In genomic region chr2:68435494-68436255, GRCm38 (mm10) we compare ENCODE assay signal across 8 mouse cellular contexts. TPM values are rescaled to one million over a fixed set of nuclear protein-coding genes. Genes with fewer than 3 reads are reported as not detected.
DNase-seq lines count a peak whose midpoint lies in the region; ATAC-seq and TF ChIP-seq lines count a peak whose summit lies in the region.

No protein-coding gene starts in this region.

- peaks cover 35% of the 10 kb centered on the region for H3K4me1 ChIP-seq in kidney, embryonic 15.5 days
- H3K4me1 ChIP-seq in forebrain, embryonic 16.5 days (replicated peaks; ENCODE audit: control insufficient read depth, insufficient read depth, low read length) = peaks cover 15% of the 10 kb centered on the region
- peaks cover 37% of the 10 kb centered on the region for H3K4me1 ChIP-seq in lung, embryonic 16.5 days (replicated peaks; ENCODE audit: control insufficient read depth, insufficient read depth, low read length)
- no peaks in the 10 kb centered on the region; the same call in 1 of the 2 replicates for H3K4me1 ChIP-seq in stomach, postnatal 0 days (replicated peaks; ENCODE audit: control insufficient read depth, insufficient read depth)

- DNase-seq in kidney, postnatal 36 days = no peak
- no peak for DNase-seq in stomach, postnatal 0 days (ENCODE audit: low spot score)
- no peak for DNase-seq in layer of hippocampus, postnatal 14 days (ENCODE audit: low spot score in 2 of 2)
- DNase-seq in frontal cortex, postnatal 25 days (ENCODE audit: low spot score in 2 of 2) = no peak
- DNase-seq in cerebellum, postnatal 25 days = no peak

- WGBS in kidney, embryonic 15.5 days = 18% methylated on average over 15 of the region's 15 CpGs
- 22% methylated on average over 15 of the region's 15 CpGs for WGBS in forebrain, embryonic 16.5 days
- 15% methylated on average over 15 of the region's 15 CpGs for WGBS in lung, embryonic 16.5 days
- 30% methylated on average over 15 of the region's 15 CpGs for WGBS in stomach, postnatal 0 days

- H3K4me3 ChIP-seq in kidney, embryonic 15.5 days (replicated peaks) = peak overlapping the region; percentile 19
- H3K4me3 ChIP-seq in forebrain, embryonic 16.5 days (replicated peaks; ENCODE audit: low read length) = no peak overlapping the region
- 0 out of 2 replicates have a peak overlapping the region, but pooled peaks have one; percentile 3 for H3K4me3 ChIP-seq in lung, embryonic 16.5 days (ENCODE audit: low read length)
- no peak overlapping the region for H3K4me3 ChIP-seq in stomach, postnatal 0 days (ENCODE audit: low read depth, low read length)

- 0 out of 2 replicates have a peak overlapping the region, but pooled peaks have one; percentile 18 for H3K9ac ChIP-seq in kidney, embryonic 15.5 days
- no peak overlapping the region for H3K9ac ChIP-seq in forebrain, embryonic 16.5 days (replicated peaks; ENCODE audit: low read depth, low read length)
- H3K9ac ChIP-seq in lung, embryonic 16.5 days (ENCODE audit: low read length) = no peak overlapping the region
- no peak overlapping the region for H3K9ac ChIP-seq in stomach, postnatal 0 days (ENCODE audit: low read length)

- peak; percentile 48 for ATAC-seq in kidney, embryonic 15.5 days (replicated peaks; ENCODE audit: low FRiP score)
- peak; percentile 39 for ATAC-seq in forebrain, embryonic 16.5 days
- peak; percentile 18; the same call in 1 of the 2 replicates for ATAC-seq in lung, embryonic 16.5 days (ENCODE audit: low read depth)
- peak; percentile 80 for ATAC-seq in stomach, postnatal 0 days (ENCODE audit: low FRiP score, low TSS enrichment)

- peak overlapping the region; percentile 49 for H3K4me2 ChIP-seq in kidney, embryonic 15.5 days
- H3K4me2 ChIP-seq in forebrain, embryonic 16.5 days (ENCODE audit: low read length) = no peak overlapping the region
- H3K4me2 ChIP-seq in lung, embryonic 16.5 days (ENCODE audit: low read depth, low read length) = peak overlapping the region; percentile 28
- H3K4me2 ChIP-seq in stomach, postnatal 0 days (replicated peaks; ENCODE audit: low read depth) = peak overlapping the region; percentile 6; the same call in 1 of the 2 replicates

- H3K27ac ChIP-seq in kidney, embryonic 15.5 days = 0 out of 2 replicates have a peak overlapping the region, but pooled peaks have one; percentile 45
- H3K27ac ChIP-seq in forebrain, embryonic 16.5 days (ENCODE audit: low read length) = no peak overlapping the region
- H3K27ac ChIP-seq in lung, embryonic 16.5 days (ENCODE audit: low read length) = no peak overlapping the region
- H3K27ac ChIP-seq in stomach, postnatal 0 days (replicated peaks) = no peak overlapping the region

- no peaks in the 10 kb centered on the region for H3K36me3 ChIP-seq in kidney, embryonic 15.5 days
- H3K36me3 ChIP-seq in forebrain, embryonic 16.5 days (ENCODE audit: control insufficient read depth, insufficient read depth) = no peaks in the 10 kb centered on the region
- H3K36me3 ChIP-seq in lung, embryonic 16.5 days (ENCODE audit: control insufficient read depth, insufficient read depth, low read length) = no peaks in the 10 kb centered on the region
- H3K36me3 ChIP-seq in stomach, postnatal 0 days (ENCODE audit: control insufficient read depth, insufficient read depth, low read length) = no peaks in the 10 kb centered on the region

- H3K27me3 ChIP-seq in kidney, embryonic 15.5 days = no peaks in the 10 kb centered on the region
- no peaks in the 10 kb centered on the region for H3K27me3 ChIP-seq in forebrain, embryonic 16.5 days (replicated peaks; ENCODE audit: control insufficient read depth, insufficient read depth, low read length)
- H3K27me3 ChIP-seq in lung, embryonic 16.5 days (ENCODE audit: control insufficient read depth, insufficient read depth, low read depth, low read length) = no peaks in the 10 kb centered on the region
- H3K27me3 ChIP-seq in stomach, postnatal 0 days (ENCODE audit: control insufficient read depth, insufficient read depth, low read length) = no peaks in the 10 kb centered on the region

- TF ChIP-seq EP300 in stomach, postnatal 0 days (optimal IDR thresholded peaks at IDR 0.05) = no peak

- no peak for TF ChIP-seq CTCF in stomach, postnatal 0 days (IDR thresholded peaks at IDR 0.05; ENCODE audit: low read depth)

- no peaks in the 10 kb centered on the region for H3K9me3 ChIP-seq in kidney, embryonic 15.5 days (replicated peaks)
- no peaks in the 10 kb centered on the region for H3K9me3 ChIP-seq in forebrain, embryonic 16.5 days (ENCODE audit: control insufficient read depth, low read length)
- no peaks in the 10 kb centered on the region for H3K9me3 ChIP-seq in lung, embryonic 16.5 days (ENCODE audit: control insufficient read depth, low read length)
- H3K9me3 ChIP-seq in stomach, postnatal 0 days (ENCODE audit: control insufficient read depth, low read length) = no peaks in the 10 kb centered on the region

RNA-seq across cellular contexts. Expression of gene Stk39, which starts 36.4 kb away (rescaled TPM):
- 19.9 and 20.0 TPM in 2 replicates for polyA plus RNA-seq in kidney, embryonic 15.5 days (2015; fragmentation: Nextera tagmentation; extraction: Ambion mirVana)
- 18.3 and 21.3 TPM in 2 replicates for polyA plus RNA-seq in forebrain, embryonic 16.5 days (2015; fragmentation: Nextera tagmentation; extraction: Ambion mirVana)
- polyA plus RNA-seq in lung, embryonic 16.5 days (2015; fragmentation: Nextera tagmentation; extraction: Ambion mirVana) = 7.9 and 13.0 TPM in 2 replicates
- polyA plus RNA-seq in stomach, postnatal 0 days (2015; fragmentation: Nextera tagmentation; extraction: Ambion mirVana) = 20.9 and 23.6 TPM in 2 replicates
- 10 to 100 TPM; 52.7 to 66.6 TPM for total RNA-seq in layer of hippocampus, postnatal 14 days (2021)

Comparison
In these comparisons a context has a peak if more than half of its experiments do, and no peak if none do; other contexts are left out.
1. ATAC-seq: peak in every context shown above with its lines; median percentile 80 in stomach, postnatal 0 days; 48 in kidney, embryonic 15.5 days; 39 in forebrain, embryonic 16.5 days; 18 in lung, embryonic 16.5 days.
2. H3K4me3 ChIP-seq: peak in kidney, embryonic 15.5 days (single experiment) and lung, embryonic 16.5 days (single experiment); none in forebrain, embryonic 16.5 days (single experiment) and stomach, postnatal 0 days (single experiment).